Mouse (Mus musculus) brain, embryonic 14.5 days (tissue): Measurements from ENCODE around the gene Uncx.

Experiments
- CTCF ChIP-seq: fragments of 200-500 bp; IDR thresholded peaks from 2 replicates; pipeline ENCODE4 v1.5.1; 2012; ENCODE audit warnings: inconsistent platforms, mild to moderate bottlenecking, moderate library complexity, borderline replicate concordance; ENCODE audit not compliant: insufficient read depth, insufficient read length; ENCODE audit errors: extremely low read depth
- POLR2A ChIP-seq: fragments of 200-500 bp; IDR thresholded peaks from 2 replicates; pipeline ENCODE4 v1.6.1; 2012; ENCODE audit warnings: mild to moderate bottlenecking, inconsistent platforms, borderline replicate concordance; ENCODE audit not compliant: poor library complexity, insufficient read depth, insufficient read length, severe bottlenecking; ENCODE audit errors: extremely low read depth

DNA sequence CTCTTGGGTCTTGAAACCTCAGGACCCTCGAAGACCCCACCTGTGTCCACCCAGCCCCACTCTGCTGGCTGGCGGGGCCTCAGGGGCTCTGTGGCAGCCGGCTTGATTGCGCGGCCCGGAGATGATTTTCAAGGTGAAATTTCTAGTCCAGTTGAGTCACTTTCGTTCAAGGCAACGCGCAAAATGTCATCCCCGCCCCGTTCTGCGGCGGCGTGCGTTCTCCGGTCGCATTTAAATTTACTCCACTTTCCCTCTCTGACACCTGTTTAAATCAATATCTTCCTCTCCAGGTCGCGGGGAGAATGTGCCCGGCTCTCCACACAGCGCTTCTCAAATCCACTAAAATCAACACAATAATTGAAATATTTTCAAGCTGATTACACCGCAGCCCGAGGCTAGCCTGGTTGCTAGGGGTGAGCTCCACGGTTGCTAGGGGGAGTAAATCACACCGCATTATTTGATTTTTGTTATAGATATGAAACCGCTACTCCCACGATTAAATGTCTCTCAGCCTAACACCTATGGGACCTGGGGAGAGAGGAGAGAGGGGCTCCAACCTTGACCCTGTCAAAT, 37.0 kb downstream of the Uncx start:
- TF ChIP-seq CTCF: no peak
- TF ChIP-seq POLR2A: no peak
